Mouse (Mus musculus): ENCODE measurements around the gene Dazap1.

- TF ChIP-seq CTCF (IDR thresholded peaks at IDR 0.05; ENCODE audit: low read depth, low read length) (no peak), TAL1 (conservative IDR thresholded peaks at IDR 0.05; ENCODE audit: low read depth, low read length) (no peak), GATA1 (IDR thresholded peaks at IDR 0.05; ENCODE audit: borderline replicate concordance, low read length) (no peak), GATA2 (IDR thresholded peaks at IDR 0.05; ENCODE audit: borderline replicate concordance, low read depth, low read length) (no peak)
Measured at GRCm38 (mm10) chr10:80321014-80321669, 59.9 kb downstream of the Dazap1 start.
